Mouse (Mus musculus) testis, postnatal 10 days (tissue): ENCODE results near the gene Rfwd3.
"Not testable (repeated sequence)": the region's sequence is repeated elsewhere in the genome, so short reads cannot be mapped to it uniquely, and the experiment has no call there.

Experiments used
- DNase-seq: peaks from one replicate; pipeline ENCODE4 v3.0.0; 2021; ENCODE audit warnings: low spot score

Rfwd3 gene

GRCm38 (mm10) chr8:111285603-111286002 lies 14.4 kb downstream of the Rfwd3 start:
- DNase-seq = no peak

- no peak for DNase-seq
Observed at GRCm38 (mm10) chr8:111282093-111282492, 17.9 kb downstream of the Rfwd3 start.

GRCm38 (mm10) chr8:111268277-111268676 lies 31.7 kb downstream of the Rfwd3 start:
- no peak for DNase-seq

GRCm38 (mm10) chr8:111266161-111266560 lies 33.9 kb downstream of the Rfwd3 start:
- not testable (repeated sequence) for DNase-seq

- no peak for DNase-seq
Observed at GRCm38 (mm10) chr8:111264693-111265220, 35.3 kb downstream of the Rfwd3 start.

- no peak for DNase-seq
Observed at GRCm38 (mm10) chr8:111261981-111262381, 38.0 kb downstream of the Rfwd3 start.

- no peak for DNase-seq
Observed at GRCm38 (mm10) chr8:111260251-111260650, 39.8 kb downstream of the Rfwd3 start.

- no peak for DNase-seq
Observed at GRCm38 (mm10) chr8:111259408-111259741, 40.6 kb downstream of the Rfwd3 start.

- peak; percentile 98 for DNase-seq
Observed at GRCm38 (mm10) chr8:111258631-111259407, 41.2 kb downstream of the Rfwd3 start, which contains the start of gene Glg1. Glg1 (minus strand) TSS chr8:111259216.

- no peak for DNase-seq
Observed at GRCm38 (mm10) chr8:111258010-111258630, 41.9 kb downstream of the Rfwd3 start.

- DNase-seq = no peak
Observed at GRCm38 (mm10) chr8:111252487-111253112, 47.4 kb downstream of the Rfwd3 start.

GRCm38 (mm10) chr8:111250111-111250510 lies 49.9 kb downstream of the Rfwd3 start:
- no peak for DNase-seq

GRCm38 (mm10) chr8:111248136-111248535 lies 51.9 kb downstream of the Rfwd3 start:
- DNase-seq = no peak

- not testable (repeated sequence) for DNase-seq
Observed at GRCm38 (mm10) chr8:111246864-111247263, 53.2 kb downstream of the Rfwd3 start.

GRCm38 (mm10) chr8:111246287-111246830 lies 53.7 kb downstream of the Rfwd3 start:
- DNase-seq = no peak

- DNase-seq = no peak
Observed at GRCm38 (mm10) chr8:111237301-111237700, 62.7 kb downstream of the Rfwd3 start.

GRCm38 (mm10) chr8:111233730-111234129 lies 66.3 kb downstream of the Rfwd3 start:
- no peak for DNase-seq

GRCm38 (mm10) chr8:111224153-111224552 lies 75.9 kb downstream of the Rfwd3 start:
- DNase-seq = no peak
